Mouse (Mus musculus) large intestine, adult 2 months (tissue): ENCODE measurements at regions not wholly inside any gene's neighbourhood (a gene's known extent, or its start where the extent isn't known, plus 50 kb on each side); places are given as distances from the start of the nearest gene placed in this dataset.

Source experiments
- DNase-seq: peaks from one replicate; pipeline ENCODE4 v3.0.0-alpha.2; 2012; ENCODE audit warnings: low read depth, low spot score
- WGBS: fragments of 180-500 bp; shearing (Covaris S2); methylation state at CpG from one replicate; pipeline ENCODE4 v1.1.7; 2018; 5-methylcytosine and 5-hydroxymethylcytosine counted together

- no peak for DNase-seq
- 61% methylated on average over 3 of the region's 3 CpGs for WGBS
Observed at GRCm38 (mm10) chr7:137859681-137860080, 422.3 kb downstream of the Glrx3 start.

- no peak for DNase-seq
- WGBS: 31% methylated on average over 8 of the region's 8 CpGs
Observed at GRCm38 (mm10) chr7:137860520-137860919, 423.1 kb downstream of the Glrx3 start.

- 63% methylated on average over 4 of the region's 4 CpGs for WGBS
- DNase-seq: no peak
Observed at GRCm38 (mm10) chr7:137864912-137865311, 427.5 kb downstream of the Glrx3 start.

- DNase-seq: no peak
- WGBS: 67% methylated on average over 7 of the region's 7 CpGs
Observed at GRCm38 (mm10) chr7:137865457-137865856, 428.0 kb downstream of the Glrx3 start.

GRCm38 (mm10) chr7:137866880-137867279 lies 429.5 kb downstream of the Glrx3 start:
- 77% methylated on average over 6 of the region's 6 CpGs for whole genome bisulfite sequencing
- DNase-seq: no peak

GRCm38 (mm10) chr7:137868501-137868900 lies 431.1 kb downstream of the Glrx3 start:
- DNase-seq: no peak
- 81% methylated on average over 3 of the region's 3 CpGs for WGBS

GRCm38 (mm10) chr7:137875306-137875705 lies 437.9 kb downstream of the Glrx3 start:
- 94% methylated on average over 2 of the region's 2 CpGs for WGBS
- no peak for DNase-seq

GRCm38 (mm10) chr7:137879296-137879695 lies 441.9 kb downstream of the Glrx3 start:
- WGBS: 85% methylated on average over 12 of the region's 12 CpGs
- no peak for DNase-seq

GRCm38 (mm10) chr7:137882876-137883275 lies 445.5 kb downstream of the Glrx3 start:
- DNase-seq: no peak
- 8% methylated on average over 5 of the region's 5 CpGs for WGBS

GRCm38 (mm10) chr7:137883701-137884100 lies 446.3 kb downstream of the Glrx3 start:
- DNase-seq: no peak

GRCm38 (mm10) chr7:137885146-137885545 lies 447.7 kb downstream of the Glrx3 start:
- DNase-seq: no peak
- 74% methylated on average over 8 of the region's 8 CpGs for WGBS

More at GRCm38 (mm10) chr7:137883701-137884100, 446.3 kb downstream of the Glrx3 start:
- WGBS: 61% methylated on average over 4 of the region's 4 CpGs

- WGBS: 74% methylated on average over 11 of the region's 11 CpGs
- DNase-seq: no peak
Observed at GRCm38 (mm10) chr7:137888731-137889130, 451.3 kb downstream of the Glrx3 start.

GRCm38 (mm10) chr7:137906424-137907060 lies 469.1 kb downstream of the Glrx3 start:
- 77% methylated on average over 9 of the region's 9 CpGs for WGBS
- DNase-seq: no peak

GRCm38 (mm10) chr7:137909456-137909855 lies 472.0 kb downstream of the Glrx3 start:
- DNase-seq: no peak
- WGBS: 16% methylated on average over 3 of the region's 3 CpGs

- WGBS: 50% methylated on average over 4 of the region's 4 CpGs
- no peak for DNase-seq
Observed at GRCm38 (mm10) chr7:137913551-137914105, 476.2 kb downstream of the Glrx3 start.

GRCm38 (mm10) chr7:137914506-137914905 lies 477.1 kb downstream of the Glrx3 start:
- 84% methylated on average over 5 of the region's 5 CpGs for WGBS
- DNase-seq: no peak

- DNase-seq: no peak
- WGBS: 76% methylated on average over 1 of the region's 1 CpGs
Observed at GRCm38 (mm10) chr7:137916351-137916750, 478.9 kb downstream of the Glrx3 start.

GRCm38 (mm10) chr7:137924464-137925167 lies 472.9 kb downstream of the Tcerg1l start:
- 38% methylated on average over 7 of the region's 7 CpGs for WGBS
- no peak for DNase-seq

GRCm38 (mm10) chr7:137925656-137926055 lies 471.9 kb downstream of the Tcerg1l start:
- WGBS: 66% methylated on average over 3 of the region's 3 CpGs
- DNase-seq: no peak

GRCm38 (mm10) chr7:137927371-137927770 lies 470.2 kb downstream of the Tcerg1l start:
- WGBS: 75% methylated on average over 8 of the region's 8 CpGs
- no peak for DNase-seq

GRCm38 (mm10) chr7:137930200-137930599 lies 467.3 kb downstream of the Tcerg1l start:
- DNase-seq: no peak
- WGBS: 19% methylated on average over 7 of the region's 7 CpGs
